Mouse (Mus musculus) midbrain, embryonic 13.5 days (tissue): ENCODE results near the gene Gm136. TPM values are rescaled to one million over a fixed set of nuclear protein-coding genes. Genes with fewer than 3 reads are reported as not detected.
"Not testable (repeated sequence)": the region's sequence is repeated elsewhere in the genome, so short reads cannot be mapped to it uniquely, and the experiment has no call there.

Source experiments
- ATAC-seq: fragments of 200-750 bp; cut with Nextera tagmentation; 2 replicates; pipeline ENCODE4 v1.8.0; 2017; ENCODE audit warnings: mild to moderate bottlenecking, moderate TSS enrichment, moderate library complexity
- H3K27ac ChIP-seq: fragments of 300-500 bp; sonication (generic); 2 replicates; pipeline ENCODE4 v1.5.1; 2015; ENCODE audit warnings: inconsistent platforms, mild to moderate bottlenecking, moderate library complexity
- H3K27me3 ChIP-seq: fragments of 300-500 bp; sonication (generic); 2 replicates; pipeline ENCODE4 v1.6.1; 2015; ENCODE audit warnings: mild to moderate bottlenecking, inconsistent platforms
- H3K36me3 ChIP-seq: fragments of 300-500 bp; sonication (generic); 2 replicates; pipeline ENCODE4 v1.6.1; 2015; ENCODE audit warnings: mild to moderate bottlenecking, inconsistent platforms
- H3K4me1 ChIP-seq: fragments of 300-500 bp; sonication (generic); replicated peaks from 2 replicates; pipeline ENCODE4 v1.6.1; 2015; ENCODE audit warnings: inconsistent platforms
- H3K4me2 ChIP-seq: fragments of 300-500 bp; sonication (generic); replicated peaks from 2 replicates; pipeline ENCODE4 v1.6.1; 2015; ENCODE audit warnings: moderate library complexity, mild to moderate bottlenecking, inconsistent platforms
- H3K4me3 ChIP-seq: fragments of 300-500 bp; sonication (generic); replicated peaks from 2 replicates; pipeline ENCODE4 v1.5.1; 2015; ENCODE audit warnings: mild to moderate bottlenecking, inconsistent platforms
- H3K9ac ChIP-seq: fragments of 300-500 bp; sonication (generic); replicated peaks from 2 replicates; pipeline ENCODE4 v1.6.1; 2015; ENCODE audit warnings: mild to moderate bottlenecking, inconsistent platforms
- H3K9me3 ChIP-seq: fragments of 300-500 bp; sonication (generic); 2 replicates; pipeline ENCODE4 v1.6.1; 2016; ENCODE audit warnings: mild to moderate bottlenecking, inconsistent platforms
- WGBS: fragments of 180-500 bp; shearing (Covaris S2); methylation state at CpG from one replicate; pipeline ENCODE4 v1.1.7; 2015; 5-methylcytosine and 5-hydroxymethylcytosine counted together
- polyA plus RNA-seq: library from polyadenylated mRNA; unstranded; fragments of >200 nt; fragmentation: Nextera tagmentation; extraction: Ambion mirVana; gene quantifications from 2 replicates; pipeline ENCODE4 v1.2.1, GENCODE M21; 2015

Gm136 gene
- polyA plus RNA-seq, 1 experiment from 2014 or later, result not detected

GRCm38 (mm10) chr4:34749236-34749635 lies 6.8 kb downstream of the Gm136 start:
- no peak overlapping the region for H3K4me3 ChIP-seq
- H3K4me1 ChIP-seq, result no peaks in the 10 kb centered on the region
- no peaks in the 10 kb centered on the region for H3K9me3 ChIP-seq
- H3K36me3 ChIP-seq, result no peaks in the 10 kb centered on the region
- no peak overlapping the region for H3K27ac ChIP-seq
- no peaks in the 10 kb centered on the region for H3K27me3 ChIP-seq
- no peak overlapping the region for H3K4me2 ChIP-seq
- WGBS, result 56% methylated on average over 6 of the region's 6 CpGs
- ATAC-seq, result no peak
- H3K9ac ChIP-seq, result no peak overlapping the region

DNA sequence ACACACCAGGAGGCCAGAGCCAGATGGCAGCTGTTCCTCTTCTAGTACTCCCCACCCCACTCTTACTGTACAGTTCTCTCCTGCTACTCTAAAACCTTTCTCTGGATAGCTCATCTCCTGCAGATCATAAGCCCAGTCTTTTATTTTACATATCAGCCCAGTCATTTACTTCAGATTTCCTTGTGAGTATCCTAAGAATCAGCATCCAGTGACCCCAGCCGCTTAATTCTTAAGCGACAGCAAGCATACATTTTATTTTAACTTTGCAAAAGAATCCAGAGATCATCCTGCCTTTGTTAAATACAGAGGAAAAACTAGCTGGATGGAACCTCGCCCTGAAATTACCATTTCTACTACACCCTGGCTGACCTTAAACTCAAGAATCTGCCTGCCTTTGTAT lies 21.6 kb downstream of the Gm136 start:
- Histone ChIP-seq H3K4me2 (no peak overlapping the region), H3K4me3 (no peak overlapping the region), H3K9ac (no peak overlapping the region), H3K27ac (no peak overlapping the region), H3K36me3 (no peaks in the 10 kb centered on the region), H3K9me3 (no peaks in the 10 kb centered on the region), H3K4me1 (0 out of 2 replicates have a peak, but pooled peaks cover 8% of the 10 kb centered on the region), H3K27me3 (no peaks in the 10 kb centered on the region)
- WGBS, result 74% methylated on average over 3 of the region's 3 CpGs
- no peak for ATAC-seq

DNA sequence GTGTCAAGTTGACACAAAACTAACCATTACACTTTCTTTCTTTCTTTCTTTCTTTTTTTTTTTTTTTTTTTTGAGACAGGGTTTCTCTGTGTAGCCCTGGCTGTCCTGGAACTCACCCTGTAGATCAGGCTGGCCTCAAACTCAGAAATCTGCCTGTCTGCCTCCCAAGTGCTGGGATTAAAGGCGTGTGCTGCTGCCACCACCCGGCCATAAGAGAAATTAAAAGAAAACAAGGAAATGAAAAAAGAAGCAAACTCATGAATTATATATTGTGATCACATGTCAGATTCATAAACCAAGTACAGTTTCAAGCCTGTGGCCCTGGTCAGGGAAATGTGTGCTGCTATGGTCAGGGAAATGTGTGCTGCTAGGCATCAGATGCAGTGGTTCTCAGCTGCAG lies 22.6 kb downstream of the Gm136 start:
- 29% methylated on average over 2 of the region's 2 CpGs for WGBS
- H3K27me3 ChIP-seq, H3K27ac ChIP-seq, H3K9ac ChIP-seq, H3K9me3 ChIP-seq, H3K36me3 ChIP-seq, H3K4me1 ChIP-seq, ATAC-seq, H3K4me2 ChIP-seq, H3K4me3 ChIP-seq: not testable (repeated sequence)

- Histone ChIP-seq H3K36me3 (no peaks in the 10 kb centered on the region), H3K4me1 (0 out of 2 replicates have a peak, but pooled peaks cover 9% of the 10 kb centered on the region), H3K27me3 (peaks cover 3% of the 10 kb centered on the region; the same call in 1 of the 2 replicates), H3K9ac (peak within 1 kb of the TSS; percentile 64), H3K4me2 (peak within 1 kb of the TSS; percentile 77), H3K9me3 (no peaks in the 10 kb centered on the region), H3K27ac (no peak within 1 kb of the TSS), H3K4me3 (peak within 1 kb of the TSS; percentile 52)
- ATAC-seq, result peak; percentile 98
- WGBS, result under 1% methylated on average over 38 of the region's 38 CpGs
These were observed 26.2 kb downstream of the Gm136 start, which contains the start of gene Cfap206 for GRCm38 (mm10) chr4:34729851-34730341. Gene Cfap206, minus strand, starts transcription at chr4:34730206.

DNA sequence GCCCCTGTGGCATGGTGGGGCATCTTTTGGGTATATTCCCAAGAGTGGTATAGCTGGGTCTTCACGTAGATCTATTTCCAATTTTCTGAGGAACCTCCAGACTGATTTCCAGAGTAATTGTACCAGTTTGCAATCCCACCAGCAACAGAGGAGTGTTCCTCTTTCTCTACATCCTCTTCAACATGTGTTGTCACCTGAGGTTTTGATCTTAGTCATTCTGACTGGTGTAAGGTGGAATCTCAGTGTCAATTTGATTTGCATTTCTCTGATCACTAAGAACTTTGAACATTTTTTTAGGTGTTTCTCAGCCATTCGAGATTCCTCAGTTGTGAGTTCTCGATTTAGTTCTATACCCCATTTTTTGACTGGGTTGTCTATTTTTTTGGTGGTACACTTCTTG lies 30.4 kb downstream of the Gm136 start:
- H3K27ac ChIP-seq, H3K4me3 ChIP-seq, H3K9ac ChIP-seq, H3K36me3 ChIP-seq, H3K27me3 ChIP-seq, ATAC-seq, H3K4me2 ChIP-seq, H3K4me1 ChIP-seq, H3K9me3 ChIP-seq: not testable (repeated sequence)
- 91% methylated on average over 3 of the region's 3 CpGs for WGBS

GRCm38 (mm10) chr4:34724306-34724705 lies 31.8 kb downstream of the Gm136 start:
- 59% methylated on average over 4 of the region's 4 CpGs for WGBS
- Histone ChIP-seq H3K4me3 (no peak overlapping the region), H3K9ac (no peak overlapping the region), H3K4me1 (no peaks in the 10 kb centered on the region), H3K27ac (no peak overlapping the region), H3K4me2 (no peak overlapping the region), H3K36me3 (no peaks in the 10 kb centered on the region), H3K27me3 (peaks cover 3% of the 10 kb centered on the region; the same call in 1 of the 2 replicates), H3K9me3 (peaks cover 2% of the 10 kb centered on the region; the same call in 1 of the 2 replicates)
- no peak for ATAC-seq

DNA sequence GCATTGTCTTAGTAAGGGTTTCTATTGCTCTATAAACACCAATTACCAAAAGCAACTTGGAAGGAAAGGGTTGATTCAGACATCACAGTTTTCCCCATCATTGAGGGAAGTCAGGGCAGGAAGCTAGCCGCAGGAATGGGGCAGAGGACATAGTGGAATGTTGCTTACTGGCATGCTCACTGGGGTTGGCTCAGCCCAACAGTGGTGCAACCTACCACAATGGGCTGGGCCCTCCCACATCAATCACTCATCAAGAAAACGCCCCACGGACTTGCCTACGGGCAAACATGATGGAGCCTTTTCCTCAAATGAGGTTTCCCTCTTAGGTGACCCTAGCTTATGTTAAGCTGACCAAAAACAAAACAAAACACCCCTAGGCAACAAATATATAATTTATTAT lies 32.9 kb downstream of the Gm136 start:
- no peak for ATAC-seq
- no peak overlapping the region for H3K27ac ChIP-seq
- H3K4me1 ChIP-seq, result no peaks in the 10 kb centered on the region
- H3K4me3 ChIP-seq, result no peak overlapping the region
- peaks cover 3% of the 10 kb centered on the region; the same call in 1 of the 2 replicates for H3K27me3 ChIP-seq
- no peaks in the 10 kb centered on the region for H3K36me3 ChIP-seq
- 88% methylated on average over 4 of the region's 4 CpGs for whole genome bisulfite sequencing
- no peak overlapping the region for H3K4me2 ChIP-seq
- peaks cover 7% of the 10 kb centered on the region; the same call in 1 of the 2 replicates for H3K9me3 ChIP-seq
- no peak overlapping the region for H3K9ac ChIP-seq

DNA sequence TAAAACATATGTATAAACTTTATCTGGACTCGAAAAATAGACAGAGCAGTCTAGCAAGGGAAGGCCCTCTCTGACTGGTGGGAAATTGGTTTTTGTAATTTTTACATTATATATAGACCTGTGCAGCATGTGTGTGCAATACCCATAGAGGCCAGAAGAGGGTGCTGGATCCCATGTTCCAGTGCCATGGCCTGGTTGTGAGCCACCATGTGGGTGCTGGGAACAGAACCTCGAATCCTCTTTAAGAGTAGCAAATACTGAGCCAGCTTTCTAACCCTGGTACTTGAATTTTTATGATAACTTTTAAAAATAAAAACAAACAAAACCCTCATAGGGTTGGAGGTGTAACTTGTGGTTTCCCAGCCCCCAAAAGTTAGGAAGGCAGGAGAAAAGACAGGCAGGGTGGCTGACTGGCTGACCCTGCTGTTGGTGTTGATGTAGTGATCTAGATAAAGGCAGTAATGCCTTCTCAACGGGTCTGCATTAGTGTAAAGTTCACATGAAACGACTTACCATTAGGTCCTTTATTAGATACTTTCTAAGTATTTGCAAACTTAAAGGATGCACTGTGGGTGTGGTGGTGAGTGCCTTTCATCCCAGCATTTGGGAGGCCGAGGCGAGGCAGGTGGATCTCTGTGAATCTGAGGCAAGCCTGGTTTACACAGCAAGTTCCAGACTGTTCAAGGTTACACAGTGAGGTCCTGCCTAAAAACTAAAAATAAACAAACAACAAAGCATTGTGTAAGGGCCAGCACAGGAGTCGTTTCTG lies 35.8 kb downstream of the Gm136 start:
- H3K9me3 ChIP-seq, result peaks cover 7% of the 10 kb centered on the region; the same call in 1 of the 2 replicates
- H3K9ac ChIP-seq, result no peak overlapping the region
- 91% methylated on average over 7 of the region's 7 CpGs for WGBS
- H3K4me3 ChIP-seq, result no peak overlapping the region
- H3K4me1 ChIP-seq, result no peaks in the 10 kb centered on the region
- no peaks in the 10 kb centered on the region for H3K27me3 ChIP-seq
- H3K27ac ChIP-seq, result no peak overlapping the region
- no peak for ATAC-seq
- H3K36me3 ChIP-seq, result no peaks in the 10 kb centered on the region
- no peak overlapping the region for H3K4me2 ChIP-seq

- no peak overlapping the region for H3K4me3 ChIP-seq
- WGBS, result 95% methylated on average over 12 of the region's 12 CpGs
- no peaks in the 10 kb centered on the region for H3K36me3 ChIP-seq
- no peak overlapping the region for H3K27ac ChIP-seq
- no peaks in the 10 kb centered on the region for H3K27me3 ChIP-seq
- H3K9me3 ChIP-seq, result peaks cover 7% of the 10 kb centered on the region; the same call in 1 of the 2 replicates
- H3K4me2 ChIP-seq, result no peak overlapping the region
- H3K4me1 ChIP-seq, result no peaks in the 10 kb centered on the region
- no peak for ATAC-seq
- H3K9ac ChIP-seq, result no peak overlapping the region
These were observed 36.6 kb downstream of the Gm136 start for GRCm38 (mm10) chr4:34719421-34719820.

- no peaks in the 10 kb centered on the region for H3K27me3 ChIP-seq
These were observed 41.0 kb downstream of the Gm136 start for GRCm38 (mm10) chr4:34715062-34715461.

DNA sequence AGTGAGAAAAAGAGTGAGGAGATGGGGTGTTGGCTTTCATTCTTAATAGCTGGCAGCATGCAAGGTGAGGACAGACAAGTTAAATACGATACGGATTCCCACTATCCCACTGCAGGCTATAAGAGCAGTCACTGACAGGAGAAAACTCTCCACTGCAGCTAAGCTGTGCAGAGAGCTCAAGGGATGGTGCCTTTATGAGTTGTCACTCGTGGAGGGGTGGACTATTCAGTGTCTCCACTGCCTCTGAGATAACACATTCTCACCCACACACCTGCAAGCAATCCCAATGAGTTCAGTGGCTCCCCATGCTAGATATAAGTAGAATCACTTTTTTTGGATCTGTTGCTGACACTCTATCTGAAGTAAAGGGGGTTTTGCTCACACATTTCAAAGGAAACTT lies 47.9 kb downstream of the Gm136 start:
- no peaks in the 10 kb centered on the region for H3K36me3 ChIP-seq
- no peaks in the 10 kb centered on the region for H3K4me1 ChIP-seq
- no peaks in the 10 kb centered on the region for H3K9me3 ChIP-seq
- H3K27ac ChIP-seq, result no peak overlapping the region
- 86% methylated on average over 3 of the region's 3 CpGs for WGBS
- no peak overlapping the region for H3K4me2 ChIP-seq
- no peak overlapping the region for H3K4me3 ChIP-seq
- ATAC-seq, result no peak
- H3K27me3 ChIP-seq, result no peaks in the 10 kb centered on the region
- no peak overlapping the region for H3K9ac ChIP-seq

More at GRCm38 (mm10) chr4:34715062-34715461, 41.0 kb downstream of the Gm136 start:
- no peak for ATAC-seq
- Histone ChIP-seq H3K4me3 (no peak overlapping the region), H3K4me1 (no peaks in the 10 kb centered on the region), H3K4me2 (no peak overlapping the region), H3K27ac (no peak overlapping the region), H3K9ac (no peak overlapping the region), H3K36me3 (no peaks in the 10 kb centered on the region), H3K9me3 (peaks cover 7% of the 10 kb centered on the region; the same call in 1 of the 2 replicates)
- WGBS, result 80% methylated on average over 1 of the region's 1 CpGs

GRCm38 (mm10) chr4:34707248-34707647 lies 48.8 kb downstream of the Gm136 start:
- Histone ChIP-seq H3K36me3 (no peaks in the 10 kb centered on the region), H3K9me3 (no peaks in the 10 kb centered on the region), H3K4me2 (no peak overlapping the region), H3K4me1 (no peaks in the 10 kb centered on the region), H3K27me3 (no peaks in the 10 kb centered on the region), H3K27ac (no peak overlapping the region), H3K4me3 (no peak overlapping the region), H3K9ac (no peak overlapping the region)
- 87% methylated on average over 3 of the region's 3 CpGs for WGBS
- ATAC-seq, result no peak
